Mouse (Mus musculus) thymus, adult 18-20 months (tissue): ENCODE measurements around the gene Ulk1.

Experiments
- DNase-seq, 2 experiments: peaks; one replicate each; pipeline ENCODE4 v3.0.0; 2022; ENCODE audit warnings: mixed read lengths in 2 of 2

Gene Ulk1

GRCm38 (mm10) chr5:110763890-110764289 is 46.0 kb downstream of the Ulk1 start:
- DNase-seq = no peak

GRCm38 (mm10) chr5:110745021-110745420 is 64.9 kb downstream of the Ulk1 start:
- DNase-seq = no peak

- no peak for DNase-seq
Measured at GRCm38 (mm10) chr5:110739496-110740275, 70.2 kb downstream of the Ulk1 start.

- DNase-seq = no peak
Measured at GRCm38 (mm10) chr5:110735606-110736005, 74.3 kb downstream of the Ulk1 start.
